Mouse (Mus musculus) liver, embryonic 14.5 days (tissue): Measurements from ENCODE around the gene Rgl2.

Experiments
- CTCF ChIP-seq: IDR thresholded peaks from 2 replicates; pipeline ENCODE4 v1.5.1; 2016; ENCODE audit warnings: antibody characterized with exemption, low read depth, control low read depth
- EP300 ChIP-seq: IDR thresholded peaks from 2 replicates; pipeline ENCODE4 v1.6.1; 2016; ENCODE audit warnings: antibody characterized with exemption, low read depth

DNA sequence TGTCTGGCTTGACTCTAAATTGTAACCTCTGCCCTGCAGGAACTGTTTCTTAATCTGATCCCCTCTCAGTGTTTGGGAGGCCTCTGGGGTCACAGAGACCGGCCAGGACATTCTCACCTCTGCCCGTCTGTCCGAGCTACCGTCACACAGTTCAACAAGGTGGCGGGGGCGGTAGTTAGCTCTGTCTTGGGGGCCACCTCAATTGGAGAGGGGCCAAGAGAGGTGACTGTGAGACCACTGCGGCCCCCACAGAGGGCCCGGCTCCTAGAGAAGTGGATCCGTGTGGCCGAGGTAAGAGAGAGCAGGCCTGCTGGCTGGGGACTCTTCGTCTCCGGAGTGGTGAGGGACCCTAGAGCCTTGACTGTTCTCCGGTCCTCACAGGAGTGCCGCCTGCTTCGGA is 3.6 kb downstream of the Rgl2 start:
- TF ChIP-seq CTCF: no peak
- no peak for TF ChIP-seq EP300
